Mouse (Mus musculus): ENCODE data around the gene Sema4c. TPM values are rescaled to one million over a fixed set of nuclear protein-coding genes. Genes with fewer than 3 reads are reported as not detected.
"Not testable (repeated sequence)": the region's sequence is repeated elsewhere in the genome, so short reads cannot be mapped to it uniquely, and the experiment has no call there.

Gene Sema4c
- polyA plus RNA-seq, 1 experiment = 4.7 TPM

- 93% methylated on average over 12 of the region's 12 CpGs for WGBS
- DNase-seq (ENCODE audit: low read depth, low spot score) = no peak
These were observed 17.3 kb downstream of the Sema4c start for GRCm38 (mm10) chr1:36540807-36541206.

GRCm38 (mm10) chr1:36540132-36540531 lies 18.0 kb downstream of the Sema4c start:
- DNase-seq (ENCODE audit: low read depth, low spot score) = no peak
- 92% methylated on average over 11 of the region's 11 CpGs for WGBS

GRCm38 (mm10) chr1:36539186-36539585 lies 19.0 kb downstream of the Sema4c start, which contains the start of gene Gm42417:
Gene Gm42417, minus strand, starts transcription at chr1:36539429.
- 50% methylated on average over 9 of the region's 9 CpGs for WGBS
- DNase-seq (ENCODE audit: low read depth, low spot score) = no peak

- WGBS = 76% methylated on average over 4 of the region's 4 CpGs
- DNase-seq (ENCODE audit: low read depth, low spot score) = no peak
These were observed 19.4 kb downstream of the Sema4c start for GRCm38 (mm10) chr1:36538727-36539126.

- 96% methylated on average over 9 of the region's 9 CpGs for WGBS
These were observed 21.4 kb downstream of the Sema4c start, which contains the start of gene Ankrd23 for GRCm38 (mm10) chr1:36536783-36537182. Gene Ankrd23, minus strand, starts transcription at chr1:36536883.

GRCm38 (mm10) chr1:36536397-36536728 lies 21.8 kb downstream of the Sema4c start:
- no peak for DNase-seq (ENCODE audit: low read depth, low spot score)
- 79% methylated on average over 8 of the region's 8 CpGs for WGBS

More at GRCm38 (mm10) chr1:36536783-36537182, 21.4 kb downstream of the Sema4c start, which contains the start of gene Ankrd23:
- not testable (repeated sequence) for DNase-seq (ENCODE audit: low read depth, low spot score)

GRCm38 (mm10) chr1:36535477-36536396 lies 22.4 kb downstream of the Sema4c start:
- 83% methylated on average over 11 of the region's 11 CpGs for WGBS
- no peak for DNase-seq (ENCODE audit: low read depth, low spot score)

GRCm38 (mm10) chr1:36534595-36535058 lies 23.5 kb downstream of the Sema4c start:
- 29% methylated on average over 6 of the region's 6 CpGs for WGBS
- no peak for DNase-seq (ENCODE audit: low read depth, low spot score)

GRCm38 (mm10) chr1:36533546-36533945 lies 24.6 kb downstream of the Sema4c start:
- WGBS = 84% methylated on average over 6 of the region's 6 CpGs
- no peak for DNase-seq (ENCODE audit: low read depth, low spot score)

GRCm38 (mm10) chr1:36531461-36531860 lies 26.7 kb downstream of the Sema4c start:
- WGBS = 91% methylated on average over 12 of the region's 12 CpGs

GRCm38 (mm10) chr1:36530962-36531361 lies 27.2 kb downstream of the Sema4c start:
- no peak for DNase-seq (ENCODE audit: low read depth, low spot score)
- 88% methylated on average over 7 of the region's 7 CpGs for WGBS

More at GRCm38 (mm10) chr1:36531461-36531860, 26.7 kb downstream of the Sema4c start:
- no peak for DNase-seq (ENCODE audit: low read depth, low spot score)

GRCm38 (mm10) chr1:36530485-36530884 lies 27.7 kb downstream of the Sema4c start:
- no peak for DNase-seq (ENCODE audit: low read depth, low spot score)
- WGBS = 55% methylated on average over 8 of the region's 8 CpGs

- WGBS = 96% methylated on average over 4 of the region's 4 CpGs
- DNase-seq (ENCODE audit: low read depth, low spot score) = no peak
These were observed 28.3 kb downstream of the Sema4c start for GRCm38 (mm10) chr1:36529875-36530274.

GRCm38 (mm10) chr1:36529274-36529673 lies 28.9 kb downstream of the Sema4c start:
- 85% methylated on average over 4 of the region's 4 CpGs for WGBS
- no peak for DNase-seq (ENCODE audit: low read depth, low spot score)

GRCm38 (mm10) chr1:36528351-36528750 lies 29.8 kb downstream of the Sema4c start:
- DNase-seq (ENCODE audit: low read depth, low spot score) = no peak
- 16% methylated on average over 1 of the region's 1 CpGs for WGBS

- DNase-seq (ENCODE audit: low read depth, low spot score) = no peak
- WGBS = 85% methylated on average over 10 of the region's 10 CpGs
These were observed 31.2 kb downstream of the Sema4c start for GRCm38 (mm10) chr1:36526903-36527302.

GRCm38 (mm10) chr1:36525774-36526173 lies 32.4 kb downstream of the Sema4c start:
- DNase-seq (ENCODE audit: low read depth, low spot score) = no peak
- 75% methylated on average over 12 of the region's 12 CpGs for WGBS

- 51% methylated on average over 5 of the region's 5 CpGs for WGBS
- no peak for DNase-seq (ENCODE audit: low read depth, low spot score)
These were observed 34.1 kb downstream of the Sema4c start for GRCm38 (mm10) chr1:36524058-36524457.

GRCm38 (mm10) chr1:36523332-36524013 lies 34.7 kb downstream of the Sema4c start:
- WGBS = 34% methylated on average over 9 of the region's 9 CpGs
- DNase-seq (ENCODE audit: low read depth, low spot score) = no peak

GRCm38 (mm10) chr1:36522210-36522609 lies 35.9 kb downstream of the Sema4c start:
- 94% methylated on average over 7 of the region's 7 CpGs for WGBS
- no peak for DNase-seq (ENCODE audit: low read depth, low spot score)
